Mouse (Mus musculus) thymus, postnatal 25 days (tissue): Measurements from ENCODE around the gene R3hdm2.

Experiments
- DNase-seq: peaks from one replicate; pipeline ENCODE4 v3.0.0; 2022

R3hdm2 gene

DNA sequence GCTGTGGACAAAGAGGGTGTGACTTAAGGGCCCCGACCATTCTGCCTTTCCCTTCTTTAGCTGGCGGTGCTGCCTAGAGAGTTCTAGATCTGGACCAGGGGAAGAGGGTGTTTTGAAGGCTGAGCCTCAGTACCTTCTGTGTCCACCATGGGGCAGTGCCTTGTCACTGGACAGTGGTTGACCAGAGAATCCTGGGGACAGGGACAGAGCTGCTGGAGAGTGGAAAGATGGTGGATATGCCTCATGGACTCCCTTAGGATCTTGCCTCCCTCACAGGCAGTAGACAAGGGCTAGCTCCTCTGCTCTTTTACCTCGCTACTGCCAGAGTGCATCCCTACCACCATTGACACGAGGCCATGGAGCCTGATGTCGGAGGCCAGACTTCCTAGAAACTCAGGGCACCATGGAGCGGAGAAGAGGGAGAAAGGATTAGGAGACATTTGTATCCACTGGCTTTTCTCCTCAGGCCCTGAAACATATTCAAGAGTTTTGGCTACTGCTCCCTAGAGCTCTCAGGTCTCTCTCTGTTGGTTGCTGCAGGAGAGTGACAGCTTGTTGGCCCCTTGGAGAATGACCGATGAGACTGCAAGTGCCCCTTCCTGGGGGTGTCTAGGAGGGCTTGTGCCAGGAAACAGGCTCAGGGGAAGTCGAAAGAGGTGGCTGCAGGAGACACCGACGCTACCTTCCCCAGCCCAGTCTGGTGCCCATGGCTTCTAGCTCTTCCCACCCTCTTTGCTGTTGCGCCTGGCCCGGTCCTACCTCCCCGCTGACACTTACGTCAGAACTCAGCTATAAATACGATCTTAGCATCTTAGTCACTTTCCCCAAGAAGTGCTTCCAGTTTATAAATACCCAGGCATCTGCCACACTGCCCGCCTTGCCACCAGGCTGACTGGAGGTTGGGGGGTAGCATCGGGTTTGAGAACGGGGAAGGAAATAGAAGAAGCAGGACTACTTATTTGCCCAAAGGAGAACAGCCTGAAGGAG is 25.9 kb upstream of the R3hdm2 start, which contains the start of gene Inhbe:
Gene Inhbe, minus strand, starts transcription at position 503 of the 987 bp plus-strand sequence.
- no peak for DNase-seq

DNA sequence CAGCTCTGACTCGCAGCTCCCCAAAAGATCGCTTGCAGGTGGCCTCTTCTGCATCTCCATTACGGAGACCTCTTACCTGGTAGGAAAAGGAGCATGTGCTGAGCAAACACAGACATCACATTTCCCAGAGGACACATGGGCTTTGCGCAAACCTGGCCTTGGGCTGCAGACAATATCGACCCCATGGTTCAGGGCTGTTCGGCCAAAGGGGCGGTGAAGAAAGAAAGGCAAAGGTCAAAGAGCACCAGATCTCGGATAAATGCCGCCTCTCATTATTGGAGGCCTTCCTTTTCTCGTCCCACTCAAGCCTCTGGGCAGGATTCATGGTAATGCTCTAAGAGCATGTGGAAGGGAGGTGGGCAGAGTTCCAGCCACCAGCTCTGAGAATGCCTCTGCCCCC is 24.8 kb upstream of the R3hdm2 start:
- no peak for DNase-seq

DNA sequence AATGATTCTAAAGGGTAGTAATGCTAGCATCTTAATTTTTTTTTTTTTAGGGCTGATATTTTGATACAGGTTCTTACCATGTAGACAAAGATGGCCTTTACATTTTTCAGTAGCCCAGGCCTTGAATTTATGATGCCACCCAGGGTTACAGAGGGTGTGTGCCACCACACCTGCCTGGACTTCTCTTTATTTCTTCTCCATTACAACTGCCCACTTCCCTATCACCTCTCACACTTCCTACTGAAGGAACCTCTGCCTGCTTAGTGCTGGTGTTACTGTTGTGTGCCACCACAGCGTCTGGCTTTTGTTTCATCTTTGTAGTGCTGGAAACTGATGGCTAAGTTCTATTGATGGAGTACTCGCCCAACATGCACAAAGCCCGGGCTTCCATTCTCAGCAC is 19.4 kb upstream of the R3hdm2 start:
- no peak for DNase-seq

DNA sequence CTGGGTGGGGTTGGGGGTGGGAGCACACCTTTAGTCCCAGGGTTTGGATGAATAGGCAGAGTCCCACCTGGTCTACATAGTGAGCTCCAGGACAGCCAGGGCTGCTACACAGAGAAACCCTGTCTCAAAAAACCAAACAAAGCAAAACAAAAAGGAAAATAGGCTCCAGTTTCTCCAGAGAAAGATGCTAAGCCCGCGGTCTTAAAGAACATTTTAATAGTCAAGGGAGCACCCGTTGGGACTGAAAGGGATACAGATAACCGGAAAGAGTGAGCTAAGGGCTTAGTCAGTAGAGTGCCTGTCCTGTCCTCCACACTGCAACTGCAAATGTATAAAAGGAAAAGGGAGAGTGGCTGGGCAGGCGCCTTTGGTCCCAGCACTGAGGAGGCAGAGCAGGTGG is 13.0 kb upstream of the R3hdm2 start:
- no peak for DNase-seq

DNA sequence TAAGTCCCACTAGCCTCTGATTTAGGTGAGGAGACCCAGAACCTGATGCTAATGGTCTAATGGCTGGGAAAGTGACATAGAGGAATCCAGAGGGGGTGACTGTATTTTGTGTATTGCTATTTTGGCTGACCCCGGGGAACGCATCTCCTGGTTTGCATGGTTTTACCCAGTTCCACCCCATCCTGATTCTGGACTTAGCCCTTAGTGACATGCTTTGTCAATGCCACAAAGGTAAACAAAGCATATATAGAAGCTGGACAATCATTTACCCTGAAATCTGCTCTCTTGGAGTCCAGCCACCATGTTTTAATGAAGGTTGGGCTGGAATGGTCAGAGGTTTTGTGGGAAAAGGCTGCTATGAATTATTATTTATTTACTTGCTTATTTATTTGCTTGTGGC is 11.9 kb upstream of the R3hdm2 start:
- DNase-seq, result no peak

DNA sequence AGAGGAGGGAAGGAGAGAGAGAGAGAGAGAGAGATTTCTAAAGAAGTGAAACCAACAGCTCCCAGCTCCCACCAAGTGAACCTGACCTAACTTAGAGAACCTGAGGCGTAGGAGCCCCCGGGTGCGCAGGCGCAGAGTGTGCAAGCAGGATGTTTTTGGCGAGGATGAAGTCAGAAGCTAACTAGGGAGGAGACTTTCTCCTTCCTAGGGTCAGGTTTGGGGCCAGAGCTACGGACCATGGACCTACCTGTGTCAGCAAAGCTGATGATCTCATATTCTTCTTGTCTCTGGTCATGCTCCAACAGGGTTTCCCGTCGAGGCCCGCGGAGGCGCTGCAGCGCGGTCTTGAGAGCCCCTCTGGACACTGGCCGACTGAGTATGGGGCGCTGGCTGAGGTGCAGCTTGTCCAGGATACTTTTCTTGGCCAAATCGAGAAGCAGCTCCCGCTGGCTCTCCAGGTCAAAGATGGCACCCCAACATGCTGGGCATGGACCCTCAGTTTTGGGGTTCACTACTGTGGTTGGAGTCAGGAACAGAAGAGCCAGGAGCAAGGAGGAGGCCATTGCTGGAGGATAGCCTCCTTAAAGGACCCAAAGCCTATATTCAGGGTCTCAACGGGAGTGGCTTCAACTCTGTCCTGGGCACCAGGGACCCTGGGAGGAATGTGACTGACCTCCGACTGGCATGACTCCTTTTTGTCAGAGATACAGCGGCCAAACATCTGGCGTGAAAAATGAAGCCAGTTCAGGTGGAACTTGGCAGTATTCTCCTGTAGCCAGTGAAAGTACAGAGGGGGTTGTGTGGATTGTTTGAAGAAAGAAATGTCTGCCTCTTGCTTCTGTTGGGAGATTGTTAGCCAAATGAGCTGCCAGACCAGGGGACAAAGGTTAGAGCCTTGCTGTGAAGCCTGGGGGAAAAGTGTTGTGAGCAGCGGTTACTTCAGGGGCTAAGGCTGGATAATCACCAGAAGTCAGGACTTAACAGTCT is 10.0 kb upstream of the R3hdm2 start, which contains the start of gene Inhbc:
Gene Inhbc, minus strand, starts transcription at position 598 of the 987 bp plus-strand sequence.
- DNase-seq, result no peak

DNA sequence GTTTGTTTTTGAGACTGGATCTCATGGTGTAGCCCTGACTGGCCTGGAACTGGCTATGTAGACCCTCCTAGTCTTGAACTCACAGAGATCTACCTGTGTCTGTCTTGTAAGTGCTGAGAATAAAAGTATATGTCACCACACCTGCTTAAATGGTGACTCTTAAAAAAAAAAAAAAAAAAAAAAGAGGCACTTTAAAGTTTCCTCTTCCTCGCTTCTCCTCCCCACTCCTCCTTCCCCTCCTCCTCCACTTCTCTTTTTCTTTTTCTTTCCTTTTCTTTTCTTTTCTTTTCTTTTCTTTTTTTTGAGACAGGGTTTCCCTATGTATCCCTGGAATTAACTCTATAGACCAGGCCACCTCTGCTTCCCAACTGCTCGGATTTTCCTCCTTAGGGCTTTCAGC is 9.1 kb upstream of the R3hdm2 start:
- no peak for DNase-seq

DNA sequence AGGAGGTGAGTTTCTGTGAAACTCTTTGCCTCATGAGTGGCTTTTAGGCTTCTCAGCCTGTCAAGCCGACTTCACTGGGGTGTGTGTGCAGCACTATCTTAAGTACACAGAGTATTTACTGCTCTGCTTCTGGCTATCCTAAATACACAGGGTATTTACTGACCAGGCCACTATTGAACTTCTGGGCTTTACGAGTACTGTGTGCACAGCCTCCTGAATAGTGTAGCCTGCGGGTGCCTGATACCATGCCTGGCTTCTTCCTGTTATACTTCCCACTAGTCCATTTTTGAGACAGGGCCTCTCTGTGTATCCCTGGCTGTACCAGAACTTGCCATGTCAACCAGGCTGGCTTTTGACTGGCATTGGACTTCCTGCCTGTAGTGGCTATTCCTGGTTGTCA is 2.4 kb upstream of the R3hdm2 start:
- no peak for DNase-seq

DNA sequence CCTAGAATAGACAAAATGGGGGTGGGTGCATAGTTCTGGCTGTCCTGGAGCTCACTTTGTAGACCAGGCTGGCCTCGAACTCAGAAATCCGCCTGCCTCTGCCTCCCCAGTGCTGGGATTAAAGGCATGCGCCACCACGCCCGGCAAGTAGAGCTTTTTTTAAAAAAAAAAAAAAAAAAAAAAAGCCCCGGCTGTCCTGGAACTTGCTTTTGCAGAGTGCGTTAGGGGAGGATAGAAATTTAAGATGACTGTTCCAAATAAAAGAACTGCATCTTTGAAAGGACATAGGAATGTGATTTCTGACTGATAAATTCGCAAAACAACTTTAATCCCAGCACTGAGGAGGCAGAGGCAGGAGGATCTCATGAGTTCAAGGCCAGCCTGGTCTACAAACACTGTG is 473 bp upstream of the R3hdm2 start:
- DNase-seq, result no peak

DNA sequence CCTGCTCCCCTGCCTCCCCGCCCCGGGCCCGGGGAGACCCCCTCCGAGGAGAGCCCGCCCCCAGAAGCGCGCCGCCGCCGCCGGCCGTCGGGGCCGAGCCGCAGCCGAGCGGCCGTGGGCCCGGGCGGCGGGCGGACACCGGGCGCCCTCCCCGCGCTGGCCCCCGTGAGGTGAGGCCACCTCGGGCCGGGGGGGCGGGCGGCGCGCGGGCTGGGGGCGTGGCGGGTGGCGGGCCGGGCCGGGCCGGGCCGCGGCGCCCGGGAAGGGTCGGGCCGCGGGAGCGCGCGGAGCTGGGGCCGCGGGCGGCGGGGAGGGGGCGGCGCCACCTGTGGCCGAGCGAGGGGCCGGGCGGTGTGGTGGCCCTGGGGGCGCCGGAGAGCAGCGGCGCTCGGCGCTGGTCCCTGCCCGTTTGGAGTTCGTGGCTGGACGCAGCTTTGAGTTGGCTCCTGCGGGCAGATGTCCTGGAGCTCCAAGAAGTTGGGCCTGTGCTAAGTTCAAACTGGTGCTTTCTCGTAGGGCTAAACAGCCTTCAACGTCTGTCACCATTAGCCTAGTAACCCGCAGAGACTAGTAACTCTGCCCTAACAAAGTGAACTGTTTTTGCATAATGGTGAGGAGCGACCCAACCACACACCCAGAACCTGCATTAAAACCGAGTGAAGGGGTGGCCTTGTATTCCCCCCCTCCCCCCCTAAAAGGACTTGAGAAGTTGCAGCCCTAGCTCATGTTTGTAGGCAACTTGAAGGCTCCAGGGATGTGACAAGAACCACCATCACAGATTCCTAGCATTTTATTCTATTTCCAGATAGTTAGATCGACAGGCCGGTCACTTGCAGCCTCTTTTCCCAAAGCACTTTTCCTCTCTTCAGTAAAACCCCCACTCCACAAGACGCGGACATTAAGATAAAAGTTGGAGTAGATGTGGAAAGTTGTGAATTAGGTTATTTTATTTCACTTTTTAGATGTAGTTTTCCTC is 928 bp downstream of the R3hdm2 start:
- peak; percentile 71 for DNase-seq

DNA sequence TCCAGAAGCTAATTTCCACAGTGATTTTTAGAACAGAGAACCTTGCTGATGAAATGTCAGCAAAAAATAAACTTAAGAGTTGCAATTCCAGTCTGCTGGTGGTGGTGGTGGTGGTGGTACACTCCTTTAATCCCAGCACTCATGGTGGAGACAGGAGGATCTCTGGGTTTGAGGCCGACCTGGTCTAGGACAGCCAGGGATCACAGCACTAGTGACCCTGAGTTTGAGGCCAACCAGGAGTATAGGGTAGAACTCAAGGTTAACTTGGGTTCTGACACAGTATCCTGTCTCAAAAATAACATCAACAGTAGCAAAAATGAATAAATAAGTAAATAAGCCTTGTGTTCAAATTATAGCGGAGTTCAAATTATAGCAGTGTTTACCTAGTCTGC is 1.6 kb downstream of the R3hdm2 start:
- no peak for DNase-seq

DNA sequence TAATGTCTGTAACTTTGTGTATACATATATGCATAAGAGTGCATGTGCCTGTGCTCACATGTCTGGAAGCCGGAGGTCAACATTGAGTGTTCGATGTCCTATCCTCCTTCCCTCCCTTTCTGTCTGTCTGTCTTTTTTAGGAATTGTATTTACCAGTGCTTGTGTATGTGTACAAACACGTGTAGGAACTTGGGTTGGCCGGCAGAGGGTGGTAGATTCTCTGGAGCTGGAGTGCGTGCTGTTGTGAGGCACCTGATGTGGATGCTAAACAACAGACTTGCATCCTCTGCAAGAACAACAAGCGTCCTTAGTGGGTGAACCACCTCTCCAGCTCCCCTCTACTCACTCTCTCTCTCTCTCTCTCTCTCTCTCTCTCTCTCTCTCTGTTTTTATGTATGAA is 11.6 kb downstream of the R3hdm2 start:
- DNase-seq, result no peak

DNA sequence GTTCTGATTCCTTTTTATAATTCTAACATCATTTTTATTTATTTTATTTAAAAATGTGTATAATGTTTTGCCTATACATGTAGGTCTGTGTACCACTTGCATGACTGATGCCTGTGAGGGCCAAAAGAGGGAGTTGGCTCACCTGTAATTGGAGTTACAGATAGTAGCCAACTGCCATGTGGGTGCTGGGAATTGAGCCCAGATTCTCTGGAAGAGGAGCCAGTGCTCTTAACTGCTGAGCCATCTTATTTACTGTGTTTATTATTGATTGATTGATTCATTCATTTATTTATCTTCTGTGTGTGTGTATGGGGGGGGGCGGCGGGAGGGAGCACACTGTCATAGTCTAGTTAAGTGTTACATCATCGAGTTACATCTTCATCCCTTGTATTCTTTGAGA is 24.6 kb downstream of the R3hdm2 start:
- DNase-seq, result no peak

DNA sequence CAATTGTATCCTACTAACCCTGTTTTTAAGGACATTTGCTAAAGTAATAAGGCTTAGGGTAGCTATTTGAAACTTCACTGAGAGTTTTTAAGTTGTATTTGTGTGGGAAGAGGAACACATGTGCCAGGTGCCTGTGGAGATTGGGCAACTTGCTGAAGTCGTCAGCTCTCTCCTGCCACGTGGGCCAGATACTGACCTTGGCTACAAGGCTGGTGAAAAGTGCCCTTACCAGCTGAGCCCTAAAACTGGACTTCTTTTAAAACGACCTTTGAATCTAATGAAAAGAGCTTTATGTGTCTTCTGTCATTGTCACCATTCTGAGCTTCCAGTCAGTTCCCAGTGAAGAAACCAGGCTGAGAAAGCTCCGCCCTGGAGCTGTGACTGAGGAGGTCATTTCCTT is 27.3 kb downstream of the R3hdm2 start:
- no peak for DNase-seq

DNA sequence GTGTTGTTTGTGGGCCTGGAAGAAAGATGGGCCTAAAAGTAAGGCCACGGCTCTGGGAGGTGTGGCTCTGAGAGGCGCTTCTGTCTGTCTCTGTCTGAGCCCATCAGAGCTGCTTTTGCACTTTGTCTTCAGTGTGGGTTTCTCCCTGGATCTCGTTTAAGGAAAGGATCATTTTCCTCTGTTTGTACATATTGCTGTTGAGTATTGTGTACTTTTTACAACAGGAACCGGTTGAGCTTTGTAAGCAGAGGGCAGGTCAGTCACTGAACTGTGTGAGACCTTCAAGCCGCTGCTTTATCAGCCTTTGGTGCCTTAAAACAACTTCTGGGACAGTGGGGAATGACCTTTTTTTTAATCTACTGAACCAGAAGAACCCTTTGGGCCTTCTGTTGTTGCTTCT is 32.0 kb downstream of the R3hdm2 start:
- no peak for DNase-seq

DNA sequence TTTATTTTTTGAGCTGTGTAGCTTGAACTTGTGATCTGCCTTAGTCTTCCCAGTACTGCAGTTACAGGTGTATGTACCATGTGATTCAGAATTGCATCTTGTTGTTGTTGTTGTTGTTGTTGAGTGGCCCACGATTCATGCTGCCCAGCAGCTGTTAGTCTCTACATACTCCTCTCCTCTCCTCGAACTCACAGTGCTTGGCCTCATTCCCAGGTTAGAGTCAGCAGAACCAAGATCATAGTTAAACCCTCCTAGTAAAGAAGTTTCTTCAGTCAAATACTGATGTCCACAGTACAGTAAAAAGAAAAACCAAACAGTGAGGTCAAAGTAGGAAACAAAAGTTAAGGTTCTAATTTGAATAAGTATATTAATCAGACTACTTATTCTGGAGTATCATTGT is 32.6 kb downstream of the R3hdm2 start:
- no peak for DNase-seq

DNA sequence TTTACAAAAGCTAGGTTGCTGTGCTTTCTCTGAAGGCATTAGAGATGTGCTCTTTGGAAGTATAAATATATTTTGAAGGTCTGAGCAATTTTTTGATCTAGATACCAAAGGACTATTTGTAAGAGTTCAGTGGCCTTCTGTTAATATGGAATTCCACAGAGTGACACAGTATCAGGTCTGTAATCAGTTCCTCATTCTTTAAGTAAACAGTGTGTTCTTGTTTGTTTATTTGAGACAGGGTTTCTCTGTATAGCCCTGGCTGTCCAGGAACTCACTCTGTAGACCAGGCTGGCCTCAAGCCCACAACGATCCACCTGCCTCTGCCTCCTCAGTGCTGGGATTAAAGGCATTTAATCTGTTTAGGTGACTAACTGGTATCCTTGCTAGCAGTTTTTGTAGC is 33.5 kb downstream of the R3hdm2 start:
- DNase-seq, result no peak

DNA sequence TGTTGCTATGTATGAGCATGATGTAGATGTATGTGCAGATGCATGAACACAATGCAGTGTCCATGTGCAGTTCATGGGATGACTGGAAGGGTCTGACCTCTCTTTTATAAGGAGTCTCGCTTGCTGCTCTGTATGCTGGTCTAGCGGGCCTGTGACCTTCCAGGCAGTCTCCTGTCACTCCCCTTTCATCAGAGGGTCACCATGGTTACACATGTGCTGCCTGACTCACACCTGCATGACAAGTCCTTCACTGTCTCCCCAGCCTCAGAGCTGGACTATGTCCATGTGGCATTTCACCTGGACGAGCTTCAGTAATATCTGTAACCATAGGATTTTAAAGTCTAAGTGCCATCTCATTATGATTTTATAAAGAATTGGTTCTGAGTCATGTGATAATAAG is 34.0 kb downstream of the R3hdm2 start:
- DNase-seq, result no peak

DNA sequence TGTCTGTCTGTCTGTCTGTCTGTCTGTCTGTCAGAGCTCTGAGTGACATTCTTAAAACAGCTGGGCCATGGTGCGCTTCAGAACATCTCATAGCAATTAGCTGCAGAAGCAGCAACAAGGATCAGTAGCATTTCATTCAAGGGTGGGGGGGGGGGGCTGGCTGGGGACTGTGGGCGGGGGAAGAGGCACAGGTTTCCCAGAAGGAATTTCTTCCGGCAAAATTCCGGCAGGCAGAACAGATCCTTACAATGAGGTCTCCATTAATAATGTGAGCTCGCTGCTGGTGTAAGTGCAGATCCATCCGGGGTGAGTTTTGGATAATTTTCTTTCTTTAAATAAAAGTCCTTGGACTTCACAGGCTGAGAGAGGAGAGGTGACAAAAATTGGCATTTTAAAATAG is 40.0 kb downstream of the R3hdm2 start:
- DNase-seq, result no peak

DNA sequence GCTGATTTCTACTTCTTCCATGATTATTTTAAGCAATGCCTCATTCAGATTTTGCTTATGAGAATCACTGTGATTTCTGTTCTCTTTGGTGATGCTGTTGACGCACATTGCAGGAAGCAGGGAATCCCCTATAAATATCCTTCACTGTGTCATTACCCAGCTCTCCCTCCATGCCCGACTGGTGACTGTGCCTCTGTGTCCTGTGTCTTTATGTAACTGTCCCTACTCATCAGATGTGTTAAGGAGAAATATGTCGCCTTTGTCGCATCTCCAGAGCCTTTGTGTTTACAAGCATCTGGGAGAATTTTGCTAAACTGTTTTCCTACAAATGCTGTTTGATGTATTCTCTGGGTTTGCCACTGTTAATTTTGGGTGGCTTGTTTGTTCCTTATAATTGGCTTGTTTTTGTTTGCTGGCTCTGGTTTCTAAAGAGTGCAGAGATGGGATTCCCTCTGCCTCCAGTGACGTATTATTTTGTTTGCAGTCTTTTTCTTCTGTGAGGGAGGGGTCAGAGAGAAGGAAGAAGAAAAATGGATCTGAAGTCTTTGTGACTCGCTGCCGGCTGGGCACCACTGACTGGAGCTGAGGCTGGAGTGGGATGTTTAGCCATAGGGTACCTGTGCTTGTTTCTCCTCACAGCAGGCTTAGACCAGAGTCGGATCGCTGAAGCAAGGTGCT is 40.7 kb downstream of the R3hdm2 start:
- DNase-seq, result no peak

DNA sequence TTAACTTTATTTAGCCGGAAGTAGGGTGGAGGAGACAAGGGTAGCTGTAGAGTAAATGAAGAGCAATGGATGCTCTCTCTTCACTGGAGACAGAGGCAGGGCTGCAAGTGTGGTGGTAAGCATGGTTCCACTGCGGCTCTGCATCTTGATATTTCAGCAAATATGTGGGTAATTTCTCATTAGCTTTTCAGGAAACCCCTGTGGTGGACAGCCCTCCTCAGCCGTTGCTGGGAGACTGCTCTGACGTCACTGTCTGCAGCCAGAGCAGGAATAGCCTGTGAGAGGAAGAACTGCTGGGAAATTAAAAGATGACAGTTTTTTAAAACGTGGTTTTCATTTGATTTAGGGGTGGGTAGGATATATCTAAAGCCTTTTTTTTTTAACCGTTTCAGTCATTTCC is 41.9 kb downstream of the R3hdm2 start:
- no peak for DNase-seq

DNA sequence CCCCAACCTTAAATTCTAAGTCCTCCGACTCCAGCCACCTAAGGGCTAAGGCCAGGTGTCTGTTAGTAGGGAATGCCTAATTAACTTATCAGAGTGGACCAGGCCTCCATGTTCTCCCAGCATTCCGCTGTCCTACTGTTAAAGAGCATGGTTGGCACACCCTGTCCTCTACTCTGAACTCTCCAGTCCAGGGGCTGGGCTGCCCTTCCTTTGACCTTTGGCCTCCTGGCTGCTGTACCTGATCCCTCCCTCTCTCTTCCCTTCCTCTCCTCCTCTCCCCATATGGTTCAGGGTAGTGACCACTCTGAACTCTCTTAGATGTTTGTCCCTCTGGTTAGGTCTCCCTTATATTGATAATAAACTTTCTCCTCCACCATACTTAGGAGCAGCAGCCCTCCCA is 45.7 kb downstream of the R3hdm2 start:
- no peak for DNase-seq
